Mouse (Mus musculus) liver, adult 2 months (tissue): ENCODE measurements around the gene Arrdc5.
A peak's percentile ranks its signal among the peaks of the same experiment; 100 is the strongest.

Source experiments
- CTCF ChIP-seq: fragments of 200-500 bp; IDR thresholded peaks from 2 replicates; pipeline ENCODE4 v1.5.1; 2011; ENCODE audit warnings: low read depth, low read length, control low read depth
- POLR2A ChIP-seq: fragments of 200-500 bp; IDR thresholded peaks from 2 replicates; pipeline ENCODE4 v1.6.1; 2011; ENCODE audit warnings: low read length, control low read depth; ENCODE audit not compliant: insufficient read depth; ENCODE audit errors: extremely low read depth

DNA sequence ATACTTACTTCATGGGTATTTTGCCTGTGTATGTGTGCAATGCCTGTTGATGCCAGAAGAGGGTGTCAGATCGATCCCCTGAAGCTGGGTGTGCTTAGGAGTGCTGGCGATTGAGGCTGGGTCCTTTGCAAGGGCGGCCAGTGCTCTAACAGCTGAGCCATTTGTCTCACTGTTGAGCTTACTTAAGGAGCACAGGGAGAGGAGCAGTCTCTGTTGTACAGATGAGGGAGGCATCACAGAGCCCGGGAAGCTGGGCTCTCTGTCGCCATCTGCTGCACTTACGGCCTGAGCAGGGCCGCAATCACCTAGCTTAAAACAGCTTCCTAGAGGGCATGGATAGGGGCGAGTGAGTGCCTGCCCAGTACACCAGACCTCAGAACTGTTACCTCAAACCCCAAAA is 32.9 kb upstream of the Arrdc5 start:
- TF ChIP-seq CTCF: peak; percentile 46
- no peak for TF ChIP-seq POLR2A
